Mouse (Mus musculus) forebrain, embryonic 15.5 days (tissue): ENCODE data around the gene Vegfa. TPM values are rescaled to one million over a fixed set of nuclear protein-coding genes. Genes with fewer than 3 reads are reported as not detected.

Experiments
- ATAC-seq: fragments of 200-750 bp; cut with Nextera tagmentation; replicated peaks from 2 replicates; pipeline ENCODE4 v1.8.0; 2017; ENCODE audit warnings: mild to moderate bottlenecking, moderate TSS enrichment, moderate library complexity
- H3K27ac ChIP-seq: fragments of 300-500 bp; sonication (generic); replicated peaks from 2 replicates; pipeline ENCODE4 v1.5.1; 2015; ENCODE audit warnings: mild to moderate bottlenecking, inconsistent platforms
- H3K27me3 ChIP-seq: fragments of 300-500 bp; sonication (generic); 2 replicates; pipeline ENCODE4 v1.6.1; 2015; ENCODE audit warnings: inconsistent platforms
- H3K36me3 ChIP-seq: fragments of 300-500 bp; sonication (generic); 2 replicates; pipeline ENCODE4 v1.6.1; 2015; ENCODE audit warnings: mild to moderate bottlenecking, inconsistent platforms
- H3K4me1 ChIP-seq: fragments of 300-500 bp; sonication (generic); 2 replicates; pipeline ENCODE4 v1.6.1; 2015; ENCODE audit warnings: inconsistent platforms
- H3K4me2 ChIP-seq: fragments of 300-500 bp; sonication (generic); replicated peaks from 2 replicates; pipeline ENCODE4 v1.6.1; 2015; ENCODE audit warnings: mild to moderate bottlenecking, inconsistent platforms
- H3K4me3 ChIP-seq: fragments of 300-500 bp; sonication (generic); 2 replicates; pipeline ENCODE4 v1.5.1; 2015; ENCODE audit warnings: mild to moderate bottlenecking, inconsistent platforms
- H3K9ac ChIP-seq: fragments of 300-500 bp; sonication (generic); replicated peaks from 2 replicates; pipeline ENCODE4 v1.6.1; 2015; ENCODE audit warnings: mild to moderate bottlenecking, inconsistent platforms
- H3K9me3 ChIP-seq: fragments of 300-500 bp; sonication (generic); 2 replicates; pipeline ENCODE4 v1.6.1; 2016; ENCODE audit warnings: inconsistent platforms
- WGBS: fragments of 180-500 bp; shearing (Covaris S2); methylation state at CpG from one replicate; pipeline ENCODE4 v1.1.7; 2015; ENCODE audit warnings: mixed read lengths; 5-methylcytosine and 5-hydroxymethylcytosine counted together
- polyA plus RNA-seq: library from polyadenylated mRNA; unstranded; fragments of >200 nt; fragmentation: Nextera tagmentation; extraction: Ambion mirVana; gene quantifications from 2 replicates; pipeline ENCODE4 v1.2.1, GENCODE M21; 2015

Gene Vegfa
- polyA plus RNA-seq, 1 experiment from 2014 or later: 3.1 TPM

- under 1% methylated on average over 84 of the region's 92 CpGs for WGBS
Observed at GRCm38 (mm10) chr17:46030731-46031620, 1.2 kb downstream of the Vegfa start.

GRCm38 (mm10) chr17:46030323-46030730 is 1.8 kb downstream of the Vegfa start:
- H3K36me3 ChIP-seq: peaks cover 4% of the 10 kb centered on the region; the same call in 1 of the 2 replicates
- peak overlapping the region; percentile 96 for H3K4me2 ChIP-seq
- H3K4me3 ChIP-seq: peak overlapping the region; percentile 92
- ATAC-seq: 0 out of 2 replicates have a peak, but pooled peaks have one; percentile 3
- H3K9ac ChIP-seq: peak overlapping the region; percentile 79
- peak overlapping the region; percentile 91 for H3K27ac ChIP-seq
- WGBS: under 1% methylated on average over 41 of the region's 43 CpGs
- H3K27me3 ChIP-seq: no peaks in the 10 kb centered on the region
- no peaks in the 10 kb centered on the region for H3K9me3 ChIP-seq
- H3K4me1 ChIP-seq: peaks cover 62% of the 10 kb centered on the region

More at GRCm38 (mm10) chr17:46030731-46031620, 1.2 kb downstream of the Vegfa start:
- peak overlapping the region; percentile 79 for H3K9ac ChIP-seq
- ATAC-seq: peak; percentile 33
- peak overlapping the region; percentile 96 for H3K4me2 ChIP-seq
- H3K9me3 ChIP-seq: no peaks in the 10 kb centered on the region
- H3K36me3 ChIP-seq: peaks cover 4% of the 10 kb centered on the region; the same call in 1 of the 2 replicates
- peaks cover 59% of the 10 kb centered on the region for H3K4me1 ChIP-seq
- no peaks in the 10 kb centered on the region for H3K27me3 ChIP-seq
- peak overlapping the region; percentile 91 for H3K27ac ChIP-seq
- peak overlapping the region; percentile 92 for H3K4me3 ChIP-seq

- no peaks in the 10 kb centered on the region for H3K9me3 ChIP-seq
- H3K27ac ChIP-seq: peak overlapping the region; percentile 91
- no peak for ATAC-seq
- no peaks in the 10 kb centered on the region for H3K27me3 ChIP-seq
- H3K4me1 ChIP-seq: peaks cover 62% of the 10 kb centered on the region
- H3K9ac ChIP-seq: peak overlapping the region; percentile 79
- 11% methylated on average over 7 of the region's 7 CpGs for WGBS
- peaks cover 5% of the 10 kb centered on the region for H3K36me3 ChIP-seq
- H3K4me2 ChIP-seq: peak overlapping the region; percentile 96
- H3K4me3 ChIP-seq: peak overlapping the region; percentile 92
Observed at GRCm38 (mm10) chr17:46029554-46030207, 2.5 kb downstream of the Vegfa start.

- WGBS: 36% methylated on average over 2 of the region's 2 CpGs
- peaks cover 62% of the 10 kb centered on the region for H3K4me1 ChIP-seq
- H3K27me3 ChIP-seq: no peaks in the 10 kb centered on the region
- H3K36me3 ChIP-seq: peaks cover 11% of the 10 kb centered on the region
- peak overlapping the region; percentile 79 for H3K9ac ChIP-seq
- peak overlapping the region; percentile 92 for H3K4me3 ChIP-seq
- H3K27ac ChIP-seq: peak overlapping the region; percentile 91; the same call in 1 of the 2 replicates
- no peaks in the 10 kb centered on the region for H3K9me3 ChIP-seq
- peak overlapping the region; percentile 96 for H3K4me2 ChIP-seq
- ATAC-seq: no peak
Observed at GRCm38 (mm10) chr17:46029052-46029553, 3.1 kb downstream of the Vegfa start.

GRCm38 (mm10) chr17:46028210-46029051 is 3.7 kb downstream of the Vegfa start:
- no peaks in the 10 kb centered on the region for H3K9me3 ChIP-seq
- H3K4me3 ChIP-seq: peak overlapping the region; percentile 92
- H3K4me1 ChIP-seq: peaks cover 58% of the 10 kb centered on the region
- peak overlapping the region; percentile 96 for H3K4me2 ChIP-seq
- H3K36me3 ChIP-seq: peaks cover 15% of the 10 kb centered on the region
- H3K9ac ChIP-seq: peak overlapping the region; percentile 79
- 30% methylated on average over 15 of the region's 15 CpGs for WGBS
- peak overlapping the region; percentile 87; the same call in 1 of the 2 replicates for H3K27ac ChIP-seq
- no peaks in the 10 kb centered on the region for H3K27me3 ChIP-seq
- ATAC-seq: no peak

GRCm38 (mm10) chr17:46027066-46027917 is 4.9 kb downstream of the Vegfa start:
- H3K4me2 ChIP-seq: peak overlapping the region; percentile 96
- ATAC-seq: peak; percentile 18
- H3K4me3 ChIP-seq: peak overlapping the region; percentile 29
- H3K27me3 ChIP-seq: no peaks in the 10 kb centered on the region
- no peaks in the 10 kb centered on the region for H3K9me3 ChIP-seq
- H3K9ac ChIP-seq: peak overlapping the region; percentile 44
- peak overlapping the region; percentile 87 for H3K27ac ChIP-seq
- WGBS: 8% methylated on average over 16 of the region's 16 CpGs
- H3K4me1 ChIP-seq: peaks cover 51% of the 10 kb centered on the region
- peaks cover 23% of the 10 kb centered on the region for H3K36me3 ChIP-seq

GRCm38 (mm10) chr17:46025927-46026668 is 6.1 kb downstream of the Vegfa start:
- Histone ChIP-seq H3K9me3 (no peaks in the 10 kb centered on the region), H3K27ac (no peak overlapping the region), H3K4me2 (no peak overlapping the region), H3K36me3 (peaks cover 34% of the 10 kb centered on the region), H3K27me3 (no peaks in the 10 kb centered on the region), H3K4me1 (peaks cover 47% of the 10 kb centered on the region), H3K4me3 (no peak overlapping the region), H3K9ac (no peak overlapping the region)
- ATAC-seq: no peak
- WGBS: 87% methylated on average over 11 of the region's 11 CpGs

- H3K4me2 ChIP-seq: no peak overlapping the region
- H3K9me3 ChIP-seq: no peaks in the 10 kb centered on the region
- H3K9ac ChIP-seq: no peak overlapping the region
- no peak for ATAC-seq
- 93% methylated on average over 15 of the region's 15 CpGs for WGBS
- peaks cover 45% of the 10 kb centered on the region for H3K4me1 ChIP-seq
- no peak overlapping the region for H3K27ac ChIP-seq
- H3K36me3 ChIP-seq: peaks cover 43% of the 10 kb centered on the region
- H3K27me3 ChIP-seq: no peaks in the 10 kb centered on the region
- no peak overlapping the region for H3K4me3 ChIP-seq
Observed at GRCm38 (mm10) chr17:46025207-46025606, 7.0 kb downstream of the Vegfa start.

GRCm38 (mm10) chr17:46024192-46024591 is 8.0 kb downstream of the Vegfa start:
- H3K9ac ChIP-seq: no peak overlapping the region
- H3K4me3 ChIP-seq: no peak overlapping the region
- 91% methylated on average over 5 of the region's 5 CpGs for WGBS
- no peaks in the 10 kb centered on the region for H3K9me3 ChIP-seq
- no peak for ATAC-seq
- peaks cover 53% of the 10 kb centered on the region for H3K36me3 ChIP-seq
- peaks cover 35% of the 10 kb centered on the region for H3K4me1 ChIP-seq
- H3K4me2 ChIP-seq: no peak overlapping the region
- H3K27ac ChIP-seq: no peak overlapping the region
- H3K27me3 ChIP-seq: no peaks in the 10 kb centered on the region

GRCm38 (mm10) chr17:46023572-46023971 is 8.6 kb downstream of the Vegfa start:
- Histone ChIP-seq H3K4me2 (no peak overlapping the region), H3K36me3 (peaks cover 59% of the 10 kb centered on the region), H3K4me1 (peaks cover 29% of the 10 kb centered on the region), H3K9me3 (no peaks in the 10 kb centered on the region), H3K4me3 (no peak overlapping the region), H3K27me3 (no peaks in the 10 kb centered on the region), H3K27ac (no peak overlapping the region), H3K9ac (no peak overlapping the region)
- WGBS: 97% methylated on average over 8 of the region's 8 CpGs
- no peak for ATAC-seq
